Mouse (Mus musculus) adrenal gland (tissue): ENCODE data around the gene Itpr1.

Experiments
- intact Hi-C: fragments of 180-260 bp; cut with DNase I; formaldehyde crosslinking; loops from one replicate; pipeline ENCODE4 v1.15.1; 2025
- microRNA-seq, 2 experiments: library from miRNA; unstranded; fragments of <30 nt; microRNA quantifications; one replicate each; pipeline ENCODE4; 2019

Itpr1 gene

GRCm38 (mm10) chr6:108570351-108571041 lies 357.6 kb downstream of the Itpr1 start:
- intact Hi-C loops = loop anchor here (5.0 kb wide), 1 partner anchor 87 kb away; no protein-coding TSS in a partner anchor

- intact Hi-C loops = loop anchor here (5.0 kb wide), 1 partner anchor 86 kb away; no protein-coding TSS in a partner anchor
Observed at GRCm38 (mm10) chr6:108571042-108571590, 358.2 kb downstream of the Itpr1 start.

- intact Hi-C loops = loop anchor here (5.0 kb wide), 1 partner anchor 85 kb away; no protein-coding TSS in a partner anchor
Observed at GRCm38 (mm10) chr6:108572646-108573045, 359.8 kb downstream of the Itpr1 start.

- intact Hi-C loops = no loop called here
Observed at GRCm38 (mm10) chr6:108577056-108577455, 364.2 kb downstream of the Itpr1 start.

- intact Hi-C loops = no loop called here
Observed at GRCm38 (mm10) chr6:108588426-108588825, 375.5 kb downstream of the Itpr1 start.

GRCm38 (mm10) chr6:108592227-108592626 lies 379.3 kb downstream of the Itpr1 start:
- intact Hi-C loops = no loop called here

- intact Hi-C loops = no loop called here
Observed at GRCm38 (mm10) chr6:108592636-108593035, 379.7 kb downstream of the Itpr1 start.

GRCm38 (mm10) chr6:108594171-108594841 lies 381.4 kb downstream of the Itpr1 start:
- intact Hi-C loops = no loop called here

GRCm38 (mm10) chr6:108598691-108599090 lies 385.8 kb downstream of the Itpr1 start:
- intact Hi-C loops = no loop called here

GRCm38 (mm10) chr6:108599317-108599716 lies 386.4 kb downstream of the Itpr1 start:
- intact Hi-C loops = no loop called here

Small RNAs within 50 kb of the gene (microRNA-seq; reads per million reads assigned to microRNA genes)
- 0 to 0.11 reads per million in 2 experiments for gene Mir7661
